Mouse (Mus musculus): Measurements from ENCODE around the gene Dtnb. TPM values are rescaled to one million over a fixed set of nuclear protein-coding genes. Genes with fewer than 3 reads are reported as not detected.

Gene Dtnb
- polyA plus RNA-seq, 1 experiment from 2014 or later = 12.6 TPM

GRCm38 (mm10) chr12:3745432-3746105, 173.4 kb downstream of the Dtnb start:
- DNase-seq (ENCODE audit: low spot score) (peak; percentile 36), ATAC-seq (ENCODE audit: low FRiP score, low TSS enrichment) (no peak)
- Histone ChIP-seq H3K9me3 (ENCODE audit: control insufficient read depth, low read length) (no peaks in the 10 kb centered on the region), H3K9ac (ENCODE audit: low read length) (no peak overlapping the region), H3K27ac (replicated peaks) (no peak overlapping the region), H3K4me1 (replicated peaks; ENCODE audit: control insufficient read depth, insufficient read depth) (no peaks in the 10 kb centered on the region), H3K36me3 (ENCODE audit: control insufficient read depth, insufficient read depth, low read length) (no peaks in the 10 kb centered on the region), H3K4me2 (replicated peaks; ENCODE audit: low read depth) (no peak overlapping the region), H3K27me3 (ENCODE audit: control insufficient read depth, insufficient read depth, low read length) (no peaks in the 10 kb centered on the region), H3K4me3 (ENCODE audit: low read depth, low read length) (no peak overlapping the region)
- 57% methylated on average over 7 of the region's 7 CpGs for WGBS
- TF ChIP-seq CTCF (IDR thresholded peaks at IDR 0.05; ENCODE audit: low read depth) = no peak
- TF ChIP-seq EP300 (optimal IDR thresholded peaks at IDR 0.05) = no peak

DNA sequence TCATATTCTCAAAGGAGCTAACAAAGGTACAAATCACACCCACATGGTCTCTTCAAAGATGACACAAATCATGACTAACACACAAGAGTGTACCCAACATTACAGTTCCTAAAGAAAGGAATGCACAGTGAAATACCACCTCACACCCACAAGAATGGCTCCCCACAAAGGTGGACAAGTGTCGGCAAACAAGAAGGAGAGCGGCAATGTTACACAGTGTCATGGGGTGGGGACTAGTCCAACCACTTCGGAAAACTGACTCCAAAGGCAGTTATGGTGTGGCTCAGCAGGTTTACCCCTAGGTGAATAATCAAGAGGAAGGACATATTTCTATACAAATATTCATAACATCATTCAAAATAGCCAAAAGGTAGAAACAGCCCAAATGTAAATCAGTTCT, 174.2 kb downstream of the Dtnb start:
- no peaks in the 10 kb centered on the region for H3K36me3 ChIP-seq (ENCODE audit: control insufficient read depth, insufficient read depth, low read length)
- no peak overlapping the region for H3K4me2 ChIP-seq (replicated peaks; ENCODE audit: low read depth)
- TF ChIP-seq CTCF (IDR thresholded peaks at IDR 0.05; ENCODE audit: low read depth) (no peak), EP300 (optimal IDR thresholded peaks at IDR 0.05) (no peak)
- no peaks in the 10 kb centered on the region for H3K27me3 ChIP-seq (ENCODE audit: control insufficient read depth, insufficient read depth, low read length)
- 62% methylated on average over 3 of the region's 3 CpGs for WGBS
- no peak overlapping the region for H3K27ac ChIP-seq (replicated peaks)
- H3K4me3 ChIP-seq (ENCODE audit: low read depth, low read length) = no peak overlapping the region
- no peak for ATAC-seq (ENCODE audit: low FRiP score, low TSS enrichment)
- no peak overlapping the region for H3K9ac ChIP-seq (ENCODE audit: low read length)
- no peaks in the 10 kb centered on the region for H3K4me1 ChIP-seq (replicated peaks; ENCODE audit: control insufficient read depth, insufficient read depth)
- H3K9me3 ChIP-seq (ENCODE audit: control insufficient read depth, low read length) = no peaks in the 10 kb centered on the region
- no peak for DNase-seq (ENCODE audit: low spot score)

- Histone ChIP-seq H3K27ac (replicated peaks) (no peak overlapping the region), H3K4me1 (replicated peaks; ENCODE audit: control insufficient read depth, insufficient read depth) (no peaks in the 10 kb centered on the region), H3K4me3 (ENCODE audit: low read depth, low read length) (no peak overlapping the region), H3K36me3 (ENCODE audit: control insufficient read depth, insufficient read depth, low read length) (no peaks in the 10 kb centered on the region), H3K9ac (ENCODE audit: low read length) (no peak overlapping the region), H3K4me2 (replicated peaks; ENCODE audit: low read depth) (no peak overlapping the region), H3K27me3 (ENCODE audit: control insufficient read depth, insufficient read depth, low read length) (no peaks in the 10 kb centered on the region), H3K9me3 (ENCODE audit: control insufficient read depth, low read length) (no peaks in the 10 kb centered on the region)
- TF ChIP-seq EP300 (optimal IDR thresholded peaks at IDR 0.05) = no peak
- no peak for TF ChIP-seq CTCF (IDR thresholded peaks at IDR 0.05; ENCODE audit: low read depth)
- 70% methylated on average over 4 of the region's 4 CpGs for WGBS
- no peak for DNase-seq (ENCODE audit: low spot score)
- ATAC-seq (ENCODE audit: low FRiP score, low TSS enrichment) = no peak
Measured at GRCm38 (mm10) chr12:3747583-3747982, 175.4 kb downstream of the Dtnb start.

DNA sequence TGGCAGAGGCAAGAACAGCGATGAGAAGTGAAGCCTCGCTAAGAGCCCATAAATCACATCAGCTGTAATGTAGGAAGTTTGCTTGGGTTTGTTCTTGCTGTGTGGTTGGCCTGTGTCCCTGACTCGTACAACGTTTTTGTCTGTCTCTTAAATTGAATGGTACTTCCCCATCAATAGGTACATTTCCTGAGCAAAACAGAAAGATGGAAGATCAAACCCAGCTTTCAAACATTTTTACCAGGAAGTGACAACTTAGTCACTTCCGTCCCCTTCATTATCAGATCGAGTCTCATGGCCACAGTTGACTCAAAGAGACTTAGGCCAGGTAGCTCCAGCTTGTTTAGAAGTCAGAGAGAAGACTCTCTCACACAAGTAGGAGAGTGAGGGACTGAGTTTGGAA, 183.3 kb downstream of the Dtnb start:
- 64% methylated on average over 6 of the region's 6 CpGs for WGBS
- no peak for ATAC-seq (ENCODE audit: low FRiP score, low TSS enrichment)
- Histone ChIP-seq H3K4me2 (replicated peaks; ENCODE audit: low read depth) (no peak overlapping the region), H3K4me1 (replicated peaks; ENCODE audit: control insufficient read depth, insufficient read depth) (no peaks in the 10 kb centered on the region), H3K27ac (replicated peaks) (no peak overlapping the region), H3K9me3 (ENCODE audit: control insufficient read depth, low read length) (no peaks in the 10 kb centered on the region), H3K4me3 (ENCODE audit: low read depth, low read length) (no peak overlapping the region), H3K36me3 (ENCODE audit: control insufficient read depth, insufficient read depth, low read length) (no peaks in the 10 kb centered on the region), H3K9ac (ENCODE audit: low read length) (no peak overlapping the region), H3K27me3 (ENCODE audit: control insufficient read depth, insufficient read depth, low read length) (no peaks in the 10 kb centered on the region)
- no peak for DNase-seq (ENCODE audit: low spot score)
- no peak for TF ChIP-seq CTCF (IDR thresholded peaks at IDR 0.05; ENCODE audit: low read depth)
- TF ChIP-seq EP300 (optimal IDR thresholded peaks at IDR 0.05) = no peak

DNA sequence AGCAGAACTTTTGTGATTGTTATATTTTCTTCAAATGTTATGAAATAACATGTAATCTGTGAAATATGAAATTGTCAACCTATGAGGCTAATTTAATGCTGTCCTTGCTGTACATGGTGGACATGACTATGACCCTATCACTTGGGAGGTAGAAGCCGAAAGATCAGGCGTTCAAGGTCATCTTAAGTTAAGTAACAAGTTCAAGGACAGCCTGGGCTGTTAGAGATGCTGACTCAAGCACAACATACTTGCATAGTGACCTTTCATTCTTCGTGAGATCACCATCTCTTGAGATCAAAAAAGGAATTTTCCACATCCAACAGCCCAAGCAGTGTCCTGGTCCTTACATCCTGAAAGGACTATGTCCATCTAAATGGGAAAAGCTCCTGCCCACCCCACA, 184.0 kb downstream of the Dtnb start:
- no peak overlapping the region for H3K4me3 ChIP-seq (ENCODE audit: low read depth, low read length)

DNA sequence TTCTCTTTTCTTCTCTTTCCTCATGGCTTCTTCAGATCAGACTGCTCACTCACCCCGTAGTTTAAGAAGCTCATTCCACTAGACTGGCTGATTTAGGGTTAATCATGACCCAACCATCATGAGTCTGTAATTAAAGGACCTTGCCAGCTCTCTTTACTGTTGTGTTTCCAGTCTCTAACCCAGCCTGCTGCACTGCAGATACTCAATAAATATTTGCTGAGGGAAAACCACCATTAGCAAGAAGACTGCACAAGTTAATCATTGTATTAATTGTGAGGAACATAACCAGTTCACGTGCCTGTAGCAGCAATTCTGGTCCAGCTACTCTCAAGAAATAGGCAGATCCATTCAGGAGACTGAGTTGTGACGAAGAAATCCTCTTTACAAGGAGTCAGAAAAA, 185.9 kb downstream of the Dtnb start:
- DNase-seq (ENCODE audit: low spot score) = peak; percentile 27
- Histone ChIP-seq H3K27me3 (ENCODE audit: control insufficient read depth, insufficient read depth, low read length) (no peaks in the 10 kb centered on the region), H3K4me2 (replicated peaks; ENCODE audit: low read depth) (no peak overlapping the region), H3K27ac (replicated peaks) (0 out of 2 replicates have a peak overlapping the region, but pooled peaks have one; percentile 40), H3K9ac (ENCODE audit: low read length) (no peak overlapping the region), H3K4me1 (replicated peaks; ENCODE audit: control insufficient read depth, insufficient read depth) (no peaks in the 10 kb centered on the region), H3K36me3 (ENCODE audit: control insufficient read depth, insufficient read depth, low read length) (no peaks in the 10 kb centered on the region), H3K9me3 (ENCODE audit: control insufficient read depth, low read length) (no peaks in the 10 kb centered on the region), H3K4me3 (ENCODE audit: low read depth, low read length) (no peak overlapping the region)
- no peak for TF ChIP-seq EP300 (optimal IDR thresholded peaks at IDR 0.05)
- TF ChIP-seq CTCF (IDR thresholded peaks at IDR 0.05; ENCODE audit: low read depth) = no peak
- ATAC-seq (ENCODE audit: low FRiP score, low TSS enrichment) = peak; percentile 78
- WGBS = 58% methylated on average over 3 of the region's 3 CpGs

More for the DNA sequence above, 184.0 kb downstream of the Dtnb start:
- Histone ChIP-seq H3K9me3 (ENCODE audit: control insufficient read depth, low read length) (no peaks in the 10 kb centered on the region), H3K4me2 (replicated peaks; ENCODE audit: low read depth) (no peak overlapping the region), H3K9ac (ENCODE audit: low read length) (no peak overlapping the region), H3K36me3 (ENCODE audit: control insufficient read depth, insufficient read depth, low read length) (no peaks in the 10 kb centered on the region), H3K27ac (replicated peaks) (no peak overlapping the region), H3K4me1 (replicated peaks; ENCODE audit: control insufficient read depth, insufficient read depth) (no peaks in the 10 kb centered on the region), H3K27me3 (ENCODE audit: control insufficient read depth, insufficient read depth, low read length) (no peaks in the 10 kb centered on the region)
- TF ChIP-seq CTCF (IDR thresholded peaks at IDR 0.05; ENCODE audit: low read depth) (no peak), EP300 (optimal IDR thresholded peaks at IDR 0.05) (no peak)
- DNase-seq (ENCODE audit: low spot score) (no peak), ATAC-seq (ENCODE audit: low FRiP score, low TSS enrichment) (no peak)
- WGBS = 98% methylated on average over 3 of the region's 3 CpGs

All from stomach, postnatal 0 days (tissue).